Mouse (Mus musculus) spleen, adult 12 weeks (tissue): Measurements from ENCODE around the gene Tuba1c.
"Not testable (repeated sequence)": the region's sequence is repeated elsewhere in the genome, so short reads cannot be mapped to it uniquely, and the experiment has no call there.

Source experiments
- DNase-seq: peaks from one replicate; pipeline ENCODE4 v3.0.0; 2022; ENCODE audit warnings: low spot score

Tuba1c gene

GRCm38 (mm10) chr15:99030585-99031387 is 1.1 kb downstream of the Tuba1c start:
- DNase-seq: peak; percentile 60

- no peak for DNase-seq
Observed at GRCm38 (mm10) chr15:99031388-99031675, 1.6 kb downstream of the Tuba1c start.

GRCm38 (mm10) chr15:99032041-99032725 is 2.5 kb downstream of the Tuba1c start:
- DNase-seq: no peak

GRCm38 (mm10) chr15:99032726-99033250 is 3.1 kb downstream of the Tuba1c start:
- no peak for DNase-seq

- DNase-seq: no peak
Observed at GRCm38 (mm10) chr15:99033498-99034270, 4.0 kb downstream of the Tuba1c start.

- no peak for DNase-seq
Observed at GRCm38 (mm10) chr15:99035431-99035830, 5.7 kb downstream of the Tuba1c start.

GRCm38 (mm10) chr15:99036249-99036905 is 6.7 kb downstream of the Tuba1c start:
- DNase-seq: no peak

GRCm38 (mm10) chr15:99038025-99038424 is 8.3 kb downstream of the Tuba1c start:
- DNase-seq: no peak

- no peak for DNase-seq
Observed at GRCm38 (mm10) chr15:99038797-99039196, 9.1 kb downstream of the Tuba1c start.

- no peak for DNase-seq
Observed at GRCm38 (mm10) chr15:99039306-99039705, 9.6 kb downstream of the Tuba1c start.

GRCm38 (mm10) chr15:99039996-99040919 is 10.6 kb downstream of the Tuba1c start:
- no peak for DNase-seq

GRCm38 (mm10) chr15:99040920-99041856 is 11.5 kb downstream of the Tuba1c start:
- DNase-seq: no peak

- DNase-seq: no peak
Observed at GRCm38 (mm10) chr15:99042334-99042733, 12.6 kb downstream of the Tuba1c start.

- no peak for DNase-seq
Observed at GRCm38 (mm10) chr15:99044854-99045253, 15.2 kb downstream of the Tuba1c start.

GRCm38 (mm10) chr15:99045734-99046133 is 16.0 kb downstream of the Tuba1c start:
- not testable (repeated sequence) for DNase-seq

- DNase-seq: no peak
Observed at GRCm38 (mm10) chr15:99049473-99050253, 20.0 kb downstream of the Tuba1c start.

- no peak for DNase-seq
Observed at GRCm38 (mm10) chr15:99053373-99053772, 23.7 kb downstream of the Tuba1c start.

- no peak for DNase-seq
Observed at GRCm38 (mm10) chr15:99055040-99055439, 25.3 kb downstream of the Tuba1c start, which contains the start of gene Prph. Prph (plus strand) TSS chr15:99055174.

- no peak for DNase-seq
Observed at GRCm38 (mm10) chr15:99055511-99055961, 25.8 kb downstream of the Tuba1c start.
